Mouse (Mus musculus): Measurements from ENCODE around the gene Gm11034.

Gene Gm11034

DNA sequence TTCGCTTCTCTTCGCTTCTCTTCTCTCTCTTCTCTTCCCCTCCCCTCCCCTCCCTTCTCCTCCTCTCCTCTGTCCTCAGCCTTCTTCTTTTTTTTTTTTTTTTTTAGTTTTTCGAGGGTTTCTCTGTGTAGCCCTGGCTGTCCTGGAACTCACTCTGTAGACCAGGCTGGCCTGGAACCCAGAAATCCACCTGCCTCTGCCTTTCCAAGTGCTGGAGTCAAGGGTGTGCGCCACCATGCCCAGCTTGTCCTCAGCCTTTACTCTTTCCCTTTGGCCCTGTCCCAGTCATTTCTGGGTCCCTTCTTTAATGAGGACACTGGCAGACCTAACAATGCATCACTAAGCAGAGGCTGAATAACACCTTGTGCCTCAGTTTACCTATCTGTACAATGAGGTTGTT, at the start of gene Gm11034:
Gm11034 (minus strand) TSS at position 101 of the 400 bp plus-strand sequence.
- in situ Hi-C loops (cut with MboI; ENCODE audit: low pct_unique_long_range_greater_than_20kb in 1 of 2, low sequenced_read_pairs in 2 of 2, unreplicated experiment in 1 of 2) = loop anchor here in 1 of 2 experiments (5.0 kb wide), 1 partner anchor 101 kb away; no protein-coding TSS in a partner anchor

DNA sequence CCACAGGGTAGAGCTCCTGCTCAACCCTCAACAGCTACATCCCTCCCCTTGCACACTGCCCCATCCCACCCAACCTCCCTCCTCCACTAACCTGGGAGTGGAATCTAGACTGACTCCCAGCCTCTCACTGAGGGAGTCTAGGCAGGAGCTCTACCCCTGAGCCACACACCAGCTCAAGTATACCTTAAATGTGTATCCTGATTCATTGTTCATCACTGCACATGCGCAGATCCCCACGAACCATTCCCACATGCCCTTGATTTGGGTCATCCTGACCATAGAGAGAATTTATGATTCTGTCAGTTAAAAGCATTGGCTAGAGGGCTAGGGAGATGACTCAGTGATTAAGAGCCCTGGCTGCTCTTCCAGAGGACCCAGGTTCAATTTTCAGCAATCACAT, 49.3 kb upstream of the Gm11034 start:
- in situ Hi-C loops (cut with MboI; ENCODE audit: low pct_unique_long_range_greater_than_20kb in 1 of 2, low sequenced_read_pairs in 2 of 2, unreplicated experiment in 1 of 2) = no loop called here

DNA sequence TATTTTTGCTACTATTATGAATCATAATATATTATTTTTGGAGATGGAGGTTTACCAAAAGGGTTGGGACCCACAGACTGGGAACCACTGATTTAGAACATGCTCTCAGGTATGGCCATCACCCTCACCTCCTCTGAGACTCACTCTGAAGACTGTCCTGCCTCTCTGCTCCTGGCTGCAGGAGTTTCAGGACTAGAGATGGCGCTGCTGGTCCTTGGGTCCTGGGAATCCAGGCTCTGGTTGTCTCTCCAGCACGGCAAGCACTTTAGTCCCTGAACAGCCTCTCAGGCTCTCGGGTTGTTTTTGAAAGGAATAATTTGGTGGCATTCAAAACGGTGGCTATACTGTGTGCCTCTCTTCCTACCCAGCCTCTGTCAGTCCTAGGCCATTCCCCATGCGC, 48.4 kb upstream of the Gm11034 start:
- in situ Hi-C loops (cut with MboI; ENCODE audit: low pct_unique_long_range_greater_than_20kb in 1 of 2, low sequenced_read_pairs in 2 of 2, unreplicated experiment in 1 of 2) = no loop called here

DNA sequence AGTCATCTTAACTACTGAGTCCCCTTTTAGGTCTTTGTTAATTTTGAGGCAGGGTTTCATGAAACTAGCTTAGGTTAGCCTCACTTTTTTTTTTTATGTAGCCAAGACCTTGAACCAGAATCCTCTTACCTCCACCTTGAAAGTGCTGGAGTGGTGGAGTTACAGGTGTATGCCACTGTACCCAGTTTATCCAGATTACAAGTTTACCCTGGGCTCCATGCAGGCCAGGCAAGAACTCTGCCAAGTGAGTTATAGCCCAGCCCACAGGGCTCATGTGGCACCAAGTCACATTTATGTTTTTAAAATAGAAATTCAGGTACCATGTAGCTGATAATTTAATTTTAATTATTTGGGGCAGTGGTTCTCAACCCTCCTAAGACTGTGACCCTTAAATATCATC, 48.0 kb upstream of the Gm11034 start:
- in situ Hi-C loops (cut with MboI; ENCODE audit: low pct_unique_long_range_greater_than_20kb in 1 of 2, low sequenced_read_pairs in 2 of 2, unreplicated experiment in 1 of 2) = no loop called here

DNA sequence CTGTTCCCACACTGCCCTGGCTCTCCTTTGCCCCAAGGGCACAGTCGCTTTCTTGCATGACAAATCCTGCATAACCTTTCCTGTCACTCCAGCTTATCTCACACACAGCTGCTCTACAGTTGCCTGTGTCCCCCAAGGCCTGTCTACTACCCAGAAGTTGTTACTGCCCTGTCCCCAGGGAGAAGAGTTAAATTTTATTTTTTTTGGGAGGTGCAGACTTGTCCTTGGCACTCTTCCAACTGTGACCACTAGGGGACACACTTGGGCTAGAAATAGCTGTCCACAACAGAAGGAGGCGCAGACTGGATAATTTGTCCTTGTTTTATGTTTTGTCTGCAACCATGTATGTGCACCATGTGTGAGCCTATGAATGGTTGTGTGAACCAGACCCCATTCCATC, 47.6 kb upstream of the Gm11034 start:
- in situ Hi-C loops (cut with MboI; ENCODE audit: low pct_unique_long_range_greater_than_20kb in 1 of 2, low sequenced_read_pairs in 2 of 2, unreplicated experiment in 1 of 2) = no loop called here

GRCm38 (mm10) chr8:72260585-72260984, 47.1 kb upstream of the Gm11034 start:
- in situ Hi-C loops (cut with MboI; ENCODE audit: low pct_unique_long_range_greater_than_20kb in 1 of 2, low sequenced_read_pairs in 2 of 2, unreplicated experiment in 1 of 2) = no loop called here

DNA sequence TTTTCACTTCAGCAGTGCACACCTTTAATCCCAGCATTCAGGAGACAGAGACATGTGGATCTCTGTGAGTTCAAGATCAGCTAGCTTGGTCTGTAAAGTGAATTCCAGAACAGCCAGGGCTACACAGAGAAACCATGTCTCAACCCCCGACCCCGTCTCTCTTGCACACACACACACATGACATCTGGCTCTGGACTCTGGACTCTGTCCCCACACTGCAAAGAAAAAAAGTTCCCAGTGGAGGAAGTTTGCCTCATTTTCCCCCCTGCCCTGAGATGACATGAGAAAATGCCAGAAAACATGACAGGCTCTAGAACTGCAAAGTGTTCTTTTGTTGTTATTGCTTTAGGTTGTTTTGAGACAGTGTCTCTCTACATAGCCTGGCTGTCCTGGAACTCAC, 46.4 kb upstream of the Gm11034 start:
- in situ Hi-C loops (cut with MboI; ENCODE audit: low pct_unique_long_range_greater_than_20kb in 1 of 2, low sequenced_read_pairs in 2 of 2, unreplicated experiment in 1 of 2) = loop anchor here in 1 of 2 experiments (10.0 kb wide), 1 partner anchor 85 kb away; no protein-coding TSS in a partner anchor

GRCm38 (mm10) chr8:72257902-72258238, 44.4 kb upstream of the Gm11034 start:
- in situ Hi-C loops (cut with MboI; ENCODE audit: low pct_unique_long_range_greater_than_20kb in 1 of 2, low sequenced_read_pairs in 2 of 2, unreplicated experiment in 1 of 2) = loop anchor here in 1 of 2 experiments (10.0 kb wide), 1 partner anchor 83 kb away; no protein-coding TSS in a partner anchor

GRCm38 (mm10) chr8:72257171-72257901, 43.9 kb upstream of the Gm11034 start:
- in situ Hi-C loops (cut with MboI; ENCODE audit: low pct_unique_long_range_greater_than_20kb in 1 of 2, low sequenced_read_pairs in 2 of 2, unreplicated experiment in 1 of 2) = loop anchor here in 1 of 2 experiments (10.0 kb wide), 1 partner anchor 83 kb away; no protein-coding TSS in a partner anchor

DNA sequence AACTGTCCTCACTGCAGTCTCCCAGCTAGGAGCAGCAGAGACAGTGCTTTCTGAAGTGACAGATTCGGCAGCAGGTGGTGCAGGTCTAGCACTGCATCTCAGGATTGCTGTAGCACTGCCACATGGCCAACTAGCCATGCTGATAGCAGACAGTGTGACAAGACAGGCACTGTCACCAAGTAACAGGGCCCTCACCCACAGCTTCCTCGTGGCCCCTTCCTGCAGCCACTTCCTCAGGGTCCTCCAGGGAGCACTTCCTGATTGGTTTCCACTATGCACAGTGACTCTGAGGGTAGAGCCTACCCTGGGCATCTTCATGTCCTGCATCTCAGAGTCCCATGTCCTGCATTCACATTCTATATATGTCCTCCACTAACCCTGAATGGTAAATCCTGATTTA, 31.2 kb upstream of the Gm11034 start:
- in situ Hi-C loops (cut with MboI; ENCODE audit: low pct_unique_long_range_greater_than_20kb in 1 of 2, low sequenced_read_pairs in 2 of 2, unreplicated experiment in 1 of 2) = no loop called here

DNA sequence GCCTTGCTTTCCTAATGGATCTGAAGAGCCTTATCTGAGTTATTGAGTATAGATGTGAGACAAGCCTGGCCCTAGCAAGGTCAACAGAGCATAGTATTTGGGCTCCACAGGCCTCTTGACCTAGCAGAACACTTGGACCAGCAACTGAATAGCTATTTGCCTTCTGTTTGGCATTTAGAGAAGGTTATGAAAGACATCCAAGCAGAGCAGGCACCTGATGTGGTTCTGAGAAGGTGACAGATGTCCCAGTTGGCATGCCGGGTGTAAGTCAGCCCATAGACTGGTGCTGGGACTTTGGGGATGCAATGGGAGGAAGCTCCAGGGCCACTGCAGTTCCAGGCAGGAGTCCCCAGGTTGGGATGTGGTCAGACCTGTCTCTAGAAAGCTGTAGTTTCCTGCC, 28.8 kb upstream of the Gm11034 start:
- in situ Hi-C loops (cut with MboI; ENCODE audit: low pct_unique_long_range_greater_than_20kb in 1 of 2, low sequenced_read_pairs in 2 of 2, unreplicated experiment in 1 of 2) = no loop called here

DNA sequence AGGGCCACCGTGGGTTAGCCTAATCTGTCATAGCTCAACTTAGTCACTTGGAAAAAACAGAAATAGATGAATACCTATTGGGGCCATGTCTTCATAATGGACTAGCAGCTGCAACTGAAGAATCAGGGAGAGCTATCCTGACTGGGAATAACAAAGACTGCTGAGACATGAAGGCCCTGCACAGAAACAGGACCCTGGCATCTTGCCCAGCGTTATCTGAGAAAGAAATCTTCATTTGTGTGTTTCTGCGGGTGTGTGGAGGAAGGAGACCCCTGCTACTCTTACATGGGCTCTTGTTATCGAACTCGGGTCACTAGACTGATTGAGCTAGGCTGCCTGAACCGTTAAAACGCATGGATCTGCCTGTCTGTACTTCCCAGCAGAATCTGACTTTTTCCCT, 27.5 kb upstream of the Gm11034 start:
- in situ Hi-C loops (cut with MboI; ENCODE audit: low pct_unique_long_range_greater_than_20kb in 1 of 2, low sequenced_read_pairs in 2 of 2, unreplicated experiment in 1 of 2) = no loop called here

DNA sequence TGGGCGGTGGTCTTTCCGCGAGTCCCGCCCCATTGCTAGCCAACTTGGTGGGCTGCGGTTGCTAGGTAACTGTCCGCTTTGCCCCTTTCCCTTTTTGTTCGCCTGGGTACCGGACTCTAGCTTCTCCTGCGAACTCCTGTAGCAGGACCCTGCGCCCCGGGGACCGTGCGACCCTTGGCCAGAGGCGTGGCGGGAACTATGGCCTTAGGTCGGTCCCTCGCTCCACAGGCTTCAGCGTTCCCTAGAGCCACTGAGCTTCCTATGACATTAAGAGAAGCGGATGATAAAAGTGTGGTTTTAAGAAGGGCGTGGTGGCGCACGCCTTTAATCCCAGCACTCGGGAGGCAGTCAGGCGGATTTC, 26.9 kb upstream of the Gm11034 start:
- in situ Hi-C loops (cut with MboI; ENCODE audit: low pct_unique_long_range_greater_than_20kb in 1 of 2, low sequenced_read_pairs in 2 of 2, unreplicated experiment in 1 of 2) = no loop called here

- in situ Hi-C loops (cut with MboI; ENCODE audit: low pct_unique_long_range_greater_than_20kb in 1 of 2, low sequenced_read_pairs in 2 of 2, unreplicated experiment in 1 of 2) = no loop called here
These were observed 26.3 kb upstream of the Gm11034 start, which contains the start of gene Ap1m1 for GRCm38 (mm10) chr8:72239499-72240402. TSS of gene Ap1m1 (plus strand) at chr8:72240018.

- in situ Hi-C loops (cut with MboI; ENCODE audit: low pct_unique_long_range_greater_than_20kb in 1 of 2, low sequenced_read_pairs in 2 of 2, unreplicated experiment in 1 of 2) = no loop called here
These were observed 9.2 kb upstream of the Gm11034 start for GRCm38 (mm10) chr8:72222656-72223055.

DNA sequence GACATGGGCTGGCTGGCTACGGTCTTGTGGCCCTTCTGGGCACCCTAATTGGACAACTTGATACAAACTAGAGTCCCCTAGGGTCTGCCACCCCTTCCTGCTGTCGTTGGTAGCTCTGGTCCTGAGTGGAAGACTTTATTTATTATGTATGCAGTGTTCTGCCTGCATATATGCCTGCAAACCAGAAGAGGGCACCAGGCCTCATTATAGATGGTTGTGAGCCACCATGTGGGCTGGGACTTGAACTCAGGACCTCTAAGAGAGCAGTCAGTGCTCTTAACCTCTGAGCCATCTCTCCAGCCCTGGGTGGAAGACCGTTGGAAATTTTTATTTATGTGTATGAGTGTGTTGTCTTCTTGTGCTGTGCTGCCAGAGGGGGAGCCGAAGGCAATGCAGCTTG, 7.3 kb upstream of the Gm11034 start:
- in situ Hi-C loops (cut with MboI; ENCODE audit: low pct_unique_long_range_greater_than_20kb in 1 of 2, low sequenced_read_pairs in 2 of 2, unreplicated experiment in 1 of 2) = no loop called here

GRCm38 (mm10) chr8:72219541-72220363, 6.3 kb upstream of the Gm11034 start, which contains the start of gene Fam32a:
TSS of gene Fam32a (plus strand) at chr8:72219730.
- in situ Hi-C loops (cut with MboI; ENCODE audit: low pct_unique_long_range_greater_than_20kb in 1 of 2, low sequenced_read_pairs in 2 of 2, unreplicated experiment in 1 of 2) = loop anchor here in 1 of 2 experiments (5.0 kb wide), 1 partner anchor 42 kb away; no protein-coding TSS in a partner anchor

DNA sequence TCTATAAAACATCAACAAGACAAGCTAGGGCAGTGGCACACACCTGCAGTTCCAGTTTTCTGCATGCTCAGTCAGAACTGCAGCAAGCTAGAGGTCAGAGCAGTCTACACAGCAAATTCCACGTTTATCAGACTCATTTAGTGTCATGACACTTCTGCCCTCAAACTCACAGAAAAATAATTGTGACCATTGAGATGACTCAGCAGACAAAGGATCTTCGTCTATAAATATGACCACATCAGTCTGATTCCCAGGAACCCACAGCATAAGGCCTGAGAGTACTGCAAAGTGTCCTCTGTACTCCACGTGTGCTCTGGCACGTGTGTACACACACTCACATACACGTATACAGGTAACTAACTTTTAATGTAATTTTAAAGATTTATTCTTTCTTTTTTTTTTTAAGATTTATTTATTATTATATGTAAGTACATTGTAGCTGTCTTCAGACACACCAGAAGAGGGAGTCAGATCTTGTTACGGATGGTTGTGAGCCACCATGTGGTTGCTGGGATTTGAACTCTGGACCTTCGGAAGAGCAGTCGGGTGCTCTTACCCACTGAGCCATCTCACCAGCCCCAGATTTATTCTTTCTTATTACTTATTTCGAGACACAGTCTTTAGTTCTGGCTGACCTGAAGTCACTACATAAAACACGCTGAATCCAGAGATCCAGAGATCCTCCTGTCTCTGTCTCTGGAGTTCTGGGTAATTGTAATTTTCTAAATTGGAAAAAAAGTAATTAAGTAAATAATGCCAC, 5.5 kb upstream of the Gm11034 start:
- in situ Hi-C loops (cut with MboI; ENCODE audit: low pct_unique_long_range_greater_than_20kb in 1 of 2, low sequenced_read_pairs in 2 of 2, unreplicated experiment in 1 of 2) = loop anchor here in 1 of 2 experiments (5.0 kb wide), 1 partner anchor 42 kb away; no protein-coding TSS in a partner anchor
